Mouse (Mus musculus) brain, embryonic 14.5 days (tissue): ENCODE measurements around the gene Mta3. TPM values are rescaled to one million over a fixed set of nuclear protein-coding genes. Genes with fewer than 3 reads are reported as not detected.

Experiments used
- DNase-seq: peaks from one replicate; pipeline ENCODE4 v3.0.0-alpha.2; 2011; ENCODE audit warnings: low read depth
- CTCF ChIP-seq: fragments of 200-500 bp; IDR thresholded peaks from 2 replicates; pipeline ENCODE4 v1.5.1; 2012; ENCODE audit warnings: inconsistent platforms, mild to moderate bottlenecking, moderate library complexity, borderline replicate concordance; ENCODE audit not compliant: insufficient read depth, insufficient read length; ENCODE audit errors: extremely low read depth
- POLR2A ChIP-seq: fragments of 200-500 bp; IDR thresholded peaks from 2 replicates; pipeline ENCODE4 v1.6.1; 2012; ENCODE audit warnings: mild to moderate bottlenecking, inconsistent platforms, borderline replicate concordance; ENCODE audit not compliant: poor library complexity, insufficient read depth, insufficient read length, severe bottlenecking; ENCODE audit errors: extremely low read depth
- polyA plus RNA-seq: library from polyadenylated mRNA; depleted of rRNA; stranded (reverse); fragments of >200 nt; gene quantifications from 2 replicates; pipeline ENCODE4 v1.2.3, GENCODE M21; 2012

The Mta3 gene
- polyA plus RNA-seq, 1 experiment: 38.0 TPM

GRCm38 (mm10) chr17:83744231-83744824 lies 38.4 kb downstream of the Mta3 start:
- no peak for DNase-seq
- TF ChIP-seq CTCF (no peak), POLR2A (no peak)

- no peak for TF ChIP-seq POLR2A
- no peak for TF ChIP-seq CTCF
- no peak for DNase-seq
These were observed 41.6 kb downstream of the Mta3 start for GRCm38 (mm10) chr17:83747405-83748160.

GRCm38 (mm10) chr17:83750216-83750950 lies 44.4 kb downstream of the Mta3 start:
- TF ChIP-seq CTCF (no peak), POLR2A (no peak)
- no peak for DNase-seq

GRCm38 (mm10) chr17:83753112-83753899 lies 47.3 kb downstream of the Mta3 start:
- peak; percentile 66 for DNase-seq
- TF ChIP-seq POLR2A (no peak), CTCF (no peak)

- TF ChIP-seq POLR2A (no peak), CTCF (no peak)
- DNase-seq: no peak
These were observed 52.1 kb downstream of the Mta3 start for GRCm38 (mm10) chr17:83758096-83758495.

GRCm38 (mm10) chr17:83759547-83759946 lies 53.6 kb downstream of the Mta3 start:
- no peak for DNase-seq
- TF ChIP-seq POLR2A: no peak
- TF ChIP-seq CTCF: no peak

GRCm38 (mm10) chr17:83764538-83764937 lies 58.6 kb downstream of the Mta3 start:
- no peak for TF ChIP-seq POLR2A
- no peak for DNase-seq

GRCm38 (mm10) chr17:83767064-83767463 lies 61.1 kb downstream of the Mta3 start:
- no peak for TF ChIP-seq POLR2A
- TF ChIP-seq CTCF: no peak
- DNase-seq: no peak

GRCm38 (mm10) chr17:83768309-83768708 lies 62.3 kb downstream of the Mta3 start:
- no peak for DNase-seq
- TF ChIP-seq POLR2A: no peak
- no peak for TF ChIP-seq CTCF

- no peak for TF ChIP-seq POLR2A
- no peak for TF ChIP-seq CTCF
These were observed 64.4 kb downstream of the Mta3 start for GRCm38 (mm10) chr17:83770371-83770770.

GRCm38 (mm10) chr17:83770931-83771330 lies 65.0 kb downstream of the Mta3 start:
- no peak for DNase-seq
- TF ChIP-seq CTCF (no peak), POLR2A (no peak)

More at GRCm38 (mm10) chr17:83770371-83770770, 64.4 kb downstream of the Mta3 start:
- no peak for DNase-seq
